Mouse (Mus musculus): Measurements from ENCODE around the gene Dtnbp1.

DNA sequence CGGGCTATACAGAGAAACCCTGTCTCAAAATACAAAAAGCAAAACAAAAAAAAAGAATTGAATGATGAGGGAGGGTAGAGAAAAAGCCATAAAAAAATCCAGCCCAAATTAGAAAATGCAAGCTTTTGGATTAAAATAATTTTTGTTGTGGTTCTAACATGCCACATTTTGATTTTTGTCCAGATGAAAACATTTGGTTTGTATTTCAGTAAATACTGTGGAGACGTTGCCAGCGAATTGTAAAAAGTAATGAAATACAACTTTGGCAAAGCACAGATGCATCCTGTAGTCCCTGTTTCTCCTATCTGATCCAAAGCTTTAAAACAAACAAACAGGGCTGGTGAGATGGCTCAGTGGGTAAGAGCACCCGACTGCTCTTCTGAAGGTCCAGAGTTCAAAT is 120.9 kb downstream of the Dtnbp1 start:
- TF ChIP-seq CTCF (conservative IDR thresholded peaks at IDR 0.05; ENCODE audit: low read length) (no peak), NANOG (IDR thresholded peaks at IDR 0.05; ENCODE audit: borderline replicate concordance, low read length) (no peak), POU5F1 (IDR thresholded peaks at IDR 0.05; ENCODE audit: borderline replicate concordance, low read length) (no peak)

Measured in E14TG2a.4 (cell line).